Mouse (Mus musculus) spleen, adult 18-20 months (tissue): ENCODE data around the gene Gcdh.

Source experiments
- DNase-seq, 2 experiments: peaks; one replicate each; pipeline ENCODE4 v3.0.0; 2022; ENCODE audit warnings: mixed read lengths in 2 of 2

Gcdh gene

GRCm38 (mm10) chr8:84893709-84894134, at the start of gene Gcdh:
TSS of gene Gcdh (minus strand) at chr8:84893921.
- DNase-seq = peak; percentile 74 to 77

GRCm38 (mm10) chr8:84937620-84938485, 44.1 kb upstream of the Gcdh start:
- DNase-seq = no peak

DNA sequence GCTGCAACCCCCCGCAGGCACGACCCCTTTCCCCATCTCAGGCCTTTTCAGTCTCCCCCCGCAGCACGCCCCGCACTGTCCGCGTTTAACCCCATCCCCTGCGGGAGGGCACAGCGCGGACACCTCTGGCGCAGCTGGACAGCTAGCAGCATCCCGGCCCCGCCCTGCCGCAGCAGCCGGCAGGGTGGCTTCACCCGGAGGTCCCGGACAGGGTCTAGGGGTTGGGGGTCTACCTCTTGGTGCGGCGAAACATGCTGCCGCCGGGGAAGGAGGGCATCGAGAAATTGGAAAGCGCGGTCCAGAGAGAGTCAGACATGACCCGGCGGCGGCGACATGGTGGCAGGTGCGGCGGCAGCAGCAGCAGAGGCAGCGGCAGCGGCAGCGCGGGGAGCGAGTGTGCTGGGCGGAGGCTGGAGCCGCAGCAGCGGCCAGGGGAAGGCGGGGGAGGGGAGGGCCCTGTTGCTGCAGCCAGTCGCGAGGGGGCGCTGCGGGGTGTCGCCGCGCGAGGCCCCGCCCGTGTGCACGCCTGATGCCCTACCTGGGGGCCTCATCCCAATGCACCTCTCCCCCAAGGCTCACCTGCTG, 43.3 kb upstream of the Gcdh start, which contains the start of gene Mast1:
Gene Mast1, minus strand, starts transcription at position 398 of the 585 bp plus-strand sequence.
- DNase-seq = peak; percentile 36 to 60

GRCm38 (mm10) chr8:84936041-84936961, 42.6 kb upstream of the Gcdh start:
- no peak for DNase-seq

DNA sequence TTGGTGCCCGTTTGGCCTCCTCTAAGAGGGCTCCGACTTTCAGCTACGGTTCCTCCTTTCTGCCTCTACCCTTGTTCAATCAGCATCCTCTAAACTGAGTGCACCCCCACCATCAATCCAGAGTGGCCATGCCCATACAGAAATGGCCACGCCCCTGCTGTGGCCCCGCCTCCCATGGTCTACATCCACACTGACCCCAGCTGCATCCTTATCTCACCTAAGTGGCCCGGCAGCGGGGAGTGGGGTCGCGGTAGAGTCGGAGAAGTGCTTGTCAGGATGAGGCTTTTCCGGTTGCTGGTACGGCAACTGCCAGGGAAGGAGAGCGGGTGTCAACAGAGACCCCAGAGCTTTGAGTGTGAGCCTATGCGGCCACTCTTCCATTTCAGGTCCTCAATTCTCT, 41.8 kb upstream of the Gcdh start:
- no peak for DNase-seq

DNA sequence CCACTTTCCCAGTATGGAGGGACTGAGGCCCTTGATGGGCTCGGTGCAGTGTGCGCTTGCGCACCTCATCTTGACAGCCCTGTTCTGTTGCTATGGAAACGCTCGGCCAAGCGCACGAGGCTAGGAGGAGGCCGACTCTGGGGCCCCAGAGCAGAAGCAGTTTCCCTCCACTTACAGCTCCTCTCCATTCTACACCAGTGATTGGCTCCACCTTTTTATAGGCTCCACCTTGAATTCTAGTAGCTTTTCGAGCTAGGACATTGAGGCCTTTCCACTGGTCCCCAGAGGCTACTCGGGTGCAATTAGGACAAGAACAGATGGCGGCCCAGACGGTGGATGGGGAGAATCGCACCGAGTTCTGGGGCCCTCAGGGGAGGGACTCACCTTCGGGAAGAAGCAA, 41.1 kb upstream of the Gcdh start:
- DNase-seq = no peak

- DNase-seq = no peak
These were observed 40.2 kb upstream of the Gcdh start for GRCm38 (mm10) chr8:84933767-84934559.

GRCm38 (mm10) chr8:84930582-84930981, 36.9 kb upstream of the Gcdh start:
- DNase-seq = no peak

GRCm38 (mm10) chr8:84928456-84929306, 35.0 kb upstream of the Gcdh start:
- DNase-seq = peak in 1 of 2 experiments; percentile 68

DNA sequence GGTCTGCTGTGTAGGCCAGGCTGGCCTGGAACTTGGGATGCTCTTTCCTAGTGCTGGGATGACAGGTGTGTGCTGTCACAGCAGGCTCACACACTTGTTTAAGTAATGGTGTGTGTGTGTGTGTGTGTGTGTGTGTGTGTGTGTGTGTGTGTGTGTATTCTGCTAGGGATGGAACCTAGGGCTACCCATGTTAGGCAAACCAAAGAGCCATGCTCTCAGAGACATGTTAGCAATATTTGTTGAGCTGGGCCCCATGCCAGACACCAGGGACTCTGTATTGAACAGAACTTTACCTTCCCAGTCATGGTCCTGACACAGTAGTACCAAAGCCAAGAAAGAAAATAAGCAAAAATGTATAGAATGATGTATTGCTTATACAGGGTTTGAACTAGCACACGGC, 33.8 kb upstream of the Gcdh start:
- no peak for DNase-seq

- no peak for DNase-seq
These were observed 31.8 kb upstream of the Gcdh start for GRCm38 (mm10) chr8:84925557-84925956.

DNA sequence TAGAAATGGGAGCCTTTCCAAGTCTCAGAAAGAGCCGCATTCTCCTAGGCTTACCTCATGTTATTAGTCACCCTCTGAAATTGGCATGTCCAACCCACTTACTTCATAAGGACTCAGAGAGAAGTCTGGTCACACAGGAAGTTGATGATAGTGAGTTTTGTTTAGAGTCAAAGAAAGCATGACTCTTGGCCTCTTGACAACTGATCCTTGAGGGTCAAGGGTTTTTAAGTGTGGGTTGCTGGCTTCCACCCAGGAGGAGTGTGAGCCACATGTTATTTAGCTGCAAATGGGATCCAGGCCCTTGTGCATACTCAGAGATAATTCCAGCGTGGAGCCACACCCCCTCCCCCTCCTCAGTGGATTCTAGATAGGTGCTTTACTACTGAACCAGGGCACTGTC, 27.9 kb upstream of the Gcdh start:
- no peak for DNase-seq

GRCm38 (mm10) chr8:84918646-84919045, 24.9 kb upstream of the Gcdh start:
- no peak for DNase-seq

DNA sequence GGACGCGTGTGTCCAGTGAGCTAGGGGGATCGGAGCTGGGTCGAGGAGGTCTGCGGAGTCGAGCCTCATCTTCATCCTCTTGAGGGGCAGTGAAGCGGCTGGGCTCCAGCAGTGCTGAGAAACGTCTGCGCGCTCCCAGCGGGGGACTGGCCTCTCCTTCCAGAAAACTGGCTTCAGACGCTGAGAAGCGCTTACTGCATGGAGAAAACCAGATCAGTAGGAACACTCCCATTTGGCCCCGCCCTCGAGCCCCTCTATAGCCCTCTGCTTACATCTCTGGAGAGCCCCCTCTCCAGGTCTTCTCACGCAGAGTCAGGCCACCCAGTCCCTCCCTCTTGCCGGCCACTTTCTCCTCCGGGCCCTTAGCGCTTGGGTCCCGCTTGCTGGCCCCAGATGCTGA, 24.1 kb upstream of the Gcdh start:
- DNase-seq = no peak

GRCm38 (mm10) chr8:84915269-84915668, 21.5 kb upstream of the Gcdh start:
- no peak for DNase-seq

DNA sequence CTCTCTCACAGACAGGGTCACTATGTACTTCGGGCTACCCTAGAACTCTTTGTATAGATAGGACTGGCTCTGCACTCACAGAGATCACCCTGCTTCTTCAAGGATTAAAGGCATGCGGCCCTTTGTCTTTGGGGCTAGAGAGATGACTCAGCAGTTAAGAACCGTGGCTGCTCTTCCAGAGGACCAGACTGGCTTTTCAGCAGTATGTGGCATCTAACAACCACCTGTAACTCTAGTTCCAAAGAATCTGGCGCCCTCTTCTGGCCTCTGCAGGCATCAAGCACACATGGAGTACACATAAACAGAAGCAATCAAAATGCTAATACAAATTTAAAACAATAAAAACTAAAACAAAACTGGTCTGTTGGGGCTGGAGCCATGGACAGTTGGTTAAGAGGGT, 20.2 kb upstream of the Gcdh start:
- DNase-seq = peak in 1 of 2 experiments; percentile 54

DNA sequence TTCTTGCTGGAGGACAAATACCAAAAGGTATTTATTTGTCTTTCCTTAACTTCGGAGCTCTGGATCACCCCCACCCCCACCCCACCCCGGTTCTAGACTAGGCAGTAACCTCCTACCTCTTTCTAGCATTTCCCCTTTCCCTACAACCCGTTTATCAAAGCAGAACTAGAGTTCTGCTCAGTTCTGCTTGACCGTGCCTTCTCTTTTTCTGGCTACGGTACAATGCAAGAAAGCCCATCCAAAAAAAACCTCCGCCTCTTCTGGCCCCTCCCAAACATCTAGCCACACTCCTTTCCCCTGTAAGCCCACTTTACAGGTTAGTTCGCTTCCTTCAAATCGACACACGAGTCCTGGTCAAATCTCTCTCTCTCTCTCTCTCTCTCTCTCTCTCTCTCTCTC, 19.8 kb upstream of the Gcdh start:
- peak in 1 of 2 experiments; percentile 33 for DNase-seq

DNA sequence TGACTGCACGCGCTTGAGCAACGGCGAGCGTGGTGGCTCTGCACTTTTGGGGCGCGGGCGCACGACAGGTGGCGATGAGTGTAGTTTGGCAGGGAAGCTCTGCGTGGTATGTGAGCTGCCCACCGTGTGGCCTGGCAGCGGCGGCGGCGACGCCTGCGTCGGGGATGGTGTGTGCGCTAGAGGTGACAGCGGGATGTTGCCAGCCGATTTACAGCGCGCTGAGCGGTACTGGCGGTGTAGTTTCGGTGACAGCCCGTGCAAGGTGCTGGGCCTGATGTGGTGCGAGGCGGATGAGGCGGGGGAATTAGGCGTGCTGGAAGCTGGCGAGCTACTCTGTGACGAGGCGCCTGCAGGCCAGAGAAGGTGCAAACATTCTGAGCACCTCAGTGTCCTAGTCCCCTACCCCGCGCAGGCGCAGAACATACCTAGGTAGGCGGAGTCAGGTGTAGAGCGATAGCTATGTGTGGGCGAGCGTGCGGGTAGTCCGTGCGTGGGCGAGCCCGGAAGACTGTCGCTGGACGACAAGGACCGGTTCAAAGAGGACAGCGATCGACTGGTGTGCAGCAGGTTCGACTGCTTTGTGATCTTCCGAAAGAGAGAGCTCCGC, 19.3 kb upstream of the Gcdh start:
- peak; percentile 84 to 85 for DNase-seq

DNA sequence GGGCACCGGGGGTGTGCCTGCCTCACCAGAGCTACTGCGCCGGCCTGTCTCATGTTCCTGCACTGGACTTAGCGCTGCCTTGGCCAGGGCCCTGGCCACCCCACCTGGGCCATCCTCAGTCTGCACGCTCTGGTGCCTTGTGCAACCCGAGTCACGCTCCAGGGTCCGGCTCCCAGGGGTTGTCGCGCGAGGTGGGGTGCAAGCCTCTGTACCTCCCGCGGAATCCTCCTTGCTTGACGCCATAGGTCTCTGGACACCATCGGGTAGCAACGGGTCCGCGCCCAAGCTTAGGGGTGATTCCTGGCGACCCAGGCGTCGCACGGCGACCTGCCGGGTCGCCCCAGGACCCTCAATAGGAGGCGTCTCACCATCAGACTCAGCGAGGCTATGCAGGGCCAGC, 18.7 kb upstream of the Gcdh start:
- no peak for DNase-seq

- no peak for DNase-seq
These were observed 18.1 kb upstream of the Gcdh start for GRCm38 (mm10) chr8:84911854-84912253.

DNA sequence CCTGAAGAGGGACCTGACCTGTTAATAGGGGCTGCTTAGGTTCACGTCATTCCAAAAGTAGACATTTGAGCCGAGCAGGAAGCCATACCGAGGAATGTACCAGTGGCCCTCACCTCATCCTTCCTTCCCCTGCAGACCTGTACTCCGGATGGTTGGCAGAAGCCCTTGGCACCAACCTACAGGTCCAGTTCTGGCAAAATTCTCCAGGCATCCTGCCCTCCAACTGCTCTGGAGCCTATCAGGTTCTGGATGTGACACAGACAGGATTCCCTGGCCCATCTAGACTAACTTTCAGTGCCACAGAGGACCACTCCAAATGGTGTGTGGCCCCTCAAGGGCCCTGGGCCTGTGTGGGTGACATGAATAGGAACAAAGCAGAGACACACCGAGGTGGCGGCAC, 16.8 kb upstream of the Gcdh start:
- no peak for DNase-seq
